Mouse (Mus musculus) ES-E14 (cell line): ENCODE data around the gene Retn.

Source experiments
- CHD2 ChIP-seq: IDR thresholded peaks from 2 replicates; pipeline ENCODE4 v1.6.1; 2014; ENCODE audit warnings: mild to moderate bottlenecking, low read depth, low read length, inconsistent platforms
- HCFC1 ChIP-seq: IDR thresholded peaks from 2 replicates; pipeline ENCODE4 v1.6.1; 2012; ENCODE audit warnings: low read length, inconsistent platforms, borderline replicate concordance; ENCODE audit not compliant: insufficient read depth
- ZNF384 ChIP-seq: IDR thresholded peaks from 2 replicates; pipeline ENCODE4 v1.6.1; 2012; ENCODE audit warnings: low read depth, low read length, inconsistent platforms

DNA sequence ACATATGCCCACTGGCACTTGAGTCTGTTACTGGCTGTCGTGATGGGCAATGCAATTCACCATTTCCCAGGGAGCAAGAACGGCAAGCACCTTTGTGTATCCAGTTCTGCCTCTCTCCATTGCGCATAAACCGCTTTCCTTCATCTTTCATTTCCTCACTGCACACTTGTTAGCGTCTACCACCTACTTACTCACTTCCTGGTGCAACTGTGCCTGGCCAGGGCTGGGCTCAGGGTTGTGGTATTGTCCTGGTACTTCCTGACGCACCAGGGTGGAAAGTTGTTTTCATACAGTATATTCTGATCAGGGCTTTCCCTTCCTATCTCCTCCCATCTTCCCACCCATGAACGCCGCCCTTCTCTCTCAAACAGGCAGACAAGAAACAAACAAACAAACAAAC lies 5.3 kb downstream of the Retn start:
- TF ChIP-seq CHD2 = no peak
- no peak for TF ChIP-seq HCFC1
- no peak for TF ChIP-seq ZNF384
